Mouse (Mus musculus): Measurements from ENCODE around the gene Olfr1141. TPM values are rescaled to one million over a fixed set of nuclear protein-coding genes. Genes with fewer than 3 reads are reported as not detected.

Gene Olfr1141
- polyA plus RNA-seq (2012; rRNA removed) = not detected in 2 replicates

GRCm38 (mm10) chr2:87753891-87754290 is at the start of gene Olfr1141:
Gene Olfr1141, minus strand, starts transcription at chr2:87753991.
- no peaks in the 10 kb centered on the region for H3K4me1 ChIP-seq (ENCODE audit: control insufficient read depth, insufficient read depth, low read length)
- 91% methylated on average over 1 of the region's 1 CpGs for WGBS
- H3K4me3 ChIP-seq (replicated peaks; ENCODE audit: insufficient read depth, low read depth, low read length) = no peak within 1 kb of the TSS
- no peak within 1 kb of the TSS for H3K27ac ChIP-seq (ENCODE audit: insufficient read depth, low read length)
- no peaks in the 10 kb centered on the region for H3K27me3 ChIP-seq (ENCODE audit: control insufficient read depth, insufficient read depth, low read length)
- no peak for DNase-seq
- TF ChIP-seq POLR2A (IDR thresholded peaks at IDR 0.05; ENCODE audit: borderline replicate concordance, insufficient read depth, low read length) (no peak), CTCF (IDR thresholded peaks at IDR 0.05; ENCODE audit: borderline replicate concordance, insufficient read depth, low read depth, low read length) (no peak)

DNA sequence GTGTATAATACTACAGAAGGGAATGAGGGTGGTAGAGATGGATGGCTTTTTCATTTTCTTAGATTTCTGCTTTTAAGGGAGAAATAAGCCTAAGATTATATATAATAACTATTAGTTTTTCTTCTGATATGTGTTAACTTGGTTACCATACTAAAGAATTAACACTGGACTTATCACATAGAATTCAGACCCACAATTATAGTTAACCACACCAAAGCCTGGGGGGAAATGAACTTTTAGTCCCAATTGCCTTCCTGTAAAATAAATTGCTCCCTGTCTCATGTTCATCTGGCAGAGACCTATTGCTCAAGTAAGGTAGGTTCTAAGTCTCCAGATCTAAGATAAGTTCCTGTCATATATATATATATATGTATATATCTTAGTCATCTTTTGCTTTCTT is 46.5 kb upstream of the Olfr1141 start, which contains the start of gene Olfr1143:
Gene Olfr1143, plus strand, starts transcription at position 301 of the 400 bp plus-strand sequence.
- H3K27ac ChIP-seq (ENCODE audit: insufficient read depth, low read length) = no peak within 1 kb of the TSS
- no peak for DNase-seq
- no peak within 1 kb of the TSS for H3K4me3 ChIP-seq (replicated peaks; ENCODE audit: insufficient read depth, low read depth, low read length)
- TF ChIP-seq POLR2A (IDR thresholded peaks at IDR 0.05; ENCODE audit: borderline replicate concordance, insufficient read depth, low read length) (no peak), CTCF (IDR thresholded peaks at IDR 0.05; ENCODE audit: borderline replicate concordance, insufficient read depth, low read depth, low read length) (no peak)
- no peaks in the 10 kb centered on the region for H3K4me1 ChIP-seq (ENCODE audit: control insufficient read depth, insufficient read depth, low read length)
- H3K27me3 ChIP-seq (ENCODE audit: control insufficient read depth, insufficient read depth, low read length) = no peaks in the 10 kb centered on the region

DNA sequence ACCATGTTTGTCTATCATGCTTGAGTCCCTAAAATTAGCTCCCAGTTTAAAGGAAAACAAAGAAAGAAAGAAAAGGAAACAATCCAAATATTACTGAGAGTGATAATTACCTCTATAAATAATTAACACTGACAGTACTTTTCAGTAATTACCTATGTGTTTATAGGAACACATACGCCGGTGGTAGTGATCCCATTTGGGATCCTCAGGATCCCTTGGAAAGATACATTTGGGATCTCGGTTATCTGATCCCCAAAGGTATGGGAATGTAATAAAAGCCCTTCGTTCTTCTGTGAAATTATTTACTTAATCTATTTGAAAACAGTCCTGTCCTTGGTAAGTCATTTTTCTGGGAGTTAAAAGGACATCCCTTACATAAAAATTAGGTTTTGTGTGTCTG is 25.4 kb upstream of the Olfr1141 start, which contains the start of gene Olfr152:
Gene Olfr152, plus strand, starts transcription at position 301 of the 400 bp plus-strand sequence.
- Histone ChIP-seq H3K4me1 (ENCODE audit: control insufficient read depth, insufficient read depth, low read length) (no peaks in the 10 kb centered on the region), H3K4me3 (replicated peaks; ENCODE audit: insufficient read depth, low read depth, low read length) (no peak within 1 kb of the TSS), H3K27ac (ENCODE audit: insufficient read depth, low read length) (no peak within 1 kb of the TSS), H3K27me3 (ENCODE audit: control insufficient read depth, insufficient read depth, low read length) (no peaks in the 10 kb centered on the region)
- no peak for TF ChIP-seq POLR2A (IDR thresholded peaks at IDR 0.05; ENCODE audit: borderline replicate concordance, insufficient read depth, low read length)
- no peak for TF ChIP-seq CTCF (IDR thresholded peaks at IDR 0.05; ENCODE audit: borderline replicate concordance, insufficient read depth, low read depth, low read length)
- DNase-seq = no peak
- 81% methylated on average over 4 of the region's 4 CpGs for WGBS

DNA sequence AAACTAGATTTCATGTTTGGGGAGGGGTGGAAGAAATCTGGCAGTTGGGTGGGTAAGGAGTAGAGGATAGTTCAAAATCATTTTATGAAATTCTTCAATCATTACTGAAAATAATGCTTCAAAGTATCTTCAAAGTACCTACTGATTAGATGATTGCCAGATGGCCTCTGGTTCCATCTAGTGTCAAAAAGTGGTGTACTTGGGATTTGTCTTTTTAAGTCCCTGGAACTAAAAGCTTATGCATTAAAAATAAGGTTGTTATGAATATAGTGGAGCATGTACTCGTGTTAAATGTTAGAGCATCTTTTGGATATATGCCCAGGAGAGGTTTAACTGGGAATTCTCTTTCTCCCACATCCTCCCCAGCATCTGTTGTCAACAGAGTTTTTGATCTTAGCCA is 22.4 kb upstream of the Olfr1141 start:
- TF ChIP-seq CTCF (IDR thresholded peaks at IDR 0.05; ENCODE audit: borderline replicate concordance, insufficient read depth, low read depth, low read length) = no peak
- TF ChIP-seq POLR2A (IDR thresholded peaks at IDR 0.05; ENCODE audit: borderline replicate concordance, insufficient read depth, low read length) = no peak
- Histone ChIP-seq H3K27ac (ENCODE audit: insufficient read depth, low read length) (no peak overlapping the region), H3K27me3 (ENCODE audit: control insufficient read depth, insufficient read depth, low read length) (no peaks in the 10 kb centered on the region), H3K4me1 (ENCODE audit: control insufficient read depth, insufficient read depth, low read length) (no peaks in the 10 kb centered on the region), H3K4me3 (replicated peaks; ENCODE audit: insufficient read depth, low read depth, low read length) (no peak overlapping the region)
- WGBS = 10% methylated on average over 1 of the region's 1 CpGs
- DNase-seq = no peak

- no peaks in the 10 kb centered on the region for H3K4me1 ChIP-seq (ENCODE audit: control insufficient read depth, insufficient read depth, low read length)
- WGBS = 73% methylated on average over 3 of the region's 3 CpGs
- H3K27me3 ChIP-seq (ENCODE audit: control insufficient read depth, insufficient read depth, low read length) = no peaks in the 10 kb centered on the region
- TF ChIP-seq POLR2A (IDR thresholded peaks at IDR 0.05; ENCODE audit: borderline replicate concordance, insufficient read depth, low read length) = no peak
- TF ChIP-seq CTCF (IDR thresholded peaks at IDR 0.05; ENCODE audit: borderline replicate concordance, insufficient read depth, low read depth, low read length) = no peak
- no peak within 1 kb of the TSS for H3K27ac ChIP-seq (ENCODE audit: insufficient read depth, low read length)
- DNase-seq = no peak
- no peak within 1 kb of the TSS for H3K4me3 ChIP-seq (replicated peaks; ENCODE audit: insufficient read depth, low read depth, low read length)
Measured at GRCm38 (mm10) chr2:87743452-87743851, 10.3 kb downstream of the Olfr1141 start, which contains the start of gene Olfr1140. Gene Olfr1140, plus strand, starts transcription at chr2:87743752.

DNA sequence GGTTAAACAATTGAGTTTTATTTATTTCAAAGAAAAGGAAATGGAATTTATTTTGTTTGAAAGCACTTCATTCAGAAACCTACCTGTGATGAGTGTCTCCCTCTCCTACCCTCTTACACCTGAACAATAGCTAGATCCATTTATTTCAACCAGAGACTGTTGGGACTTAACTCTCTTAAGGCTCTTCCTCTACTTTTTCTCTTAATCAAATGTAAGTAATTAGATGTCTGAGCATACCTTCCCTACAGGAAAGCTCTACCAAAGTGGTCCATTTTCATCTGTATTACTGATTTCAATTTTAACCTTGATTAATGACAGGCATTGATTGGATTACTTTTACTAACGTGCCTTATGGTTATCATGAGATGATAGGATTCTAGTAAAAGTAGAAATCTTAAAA is 13.9 kb downstream of the Olfr1141 start, which contains the start of gene Olfr1138:
Gene Olfr1138, minus strand, starts transcription at position 101 of the 400 bp plus-strand sequence.
- no peaks in the 10 kb centered on the region for H3K4me1 ChIP-seq (ENCODE audit: control insufficient read depth, insufficient read depth, low read length)
- H3K27me3 ChIP-seq (ENCODE audit: control insufficient read depth, insufficient read depth, low read length) = no peaks in the 10 kb centered on the region
- no peak within 1 kb of the TSS for H3K4me3 ChIP-seq (replicated peaks; ENCODE audit: insufficient read depth, low read depth, low read length)
- TF ChIP-seq CTCF (IDR thresholded peaks at IDR 0.05; ENCODE audit: borderline replicate concordance, insufficient read depth, low read depth, low read length) (no peak), POLR2A (IDR thresholded peaks at IDR 0.05; ENCODE audit: borderline replicate concordance, insufficient read depth, low read length) (no peak)
- no peak for DNase-seq
- 76% methylated on average over 1 of the region's 1 CpGs for WGBS
- H3K27ac ChIP-seq (ENCODE audit: insufficient read depth, low read length) = no peak within 1 kb of the TSS

GRCm38 (mm10) chr2:87713079-87713478 is 40.7 kb downstream of the Olfr1141 start, which contains the start of gene Olfr1137:
Gene Olfr1137, minus strand, starts transcription at chr2:87713179.
- H3K27me3 ChIP-seq (ENCODE audit: control insufficient read depth, insufficient read depth, low read length) = no peaks in the 10 kb centered on the region
- no peak within 1 kb of the TSS for H3K4me3 ChIP-seq (replicated peaks; ENCODE audit: insufficient read depth, low read depth, low read length)
- H3K27ac ChIP-seq (ENCODE audit: insufficient read depth, low read length) = no peak within 1 kb of the TSS
- H3K4me1 ChIP-seq (ENCODE audit: control insufficient read depth, insufficient read depth, low read length) = no peaks in the 10 kb centered on the region
- TF ChIP-seq CTCF (IDR thresholded peaks at IDR 0.05; ENCODE audit: borderline replicate concordance, insufficient read depth, low read depth, low read length) (no peak), POLR2A (IDR thresholded peaks at IDR 0.05; ENCODE audit: borderline replicate concordance, insufficient read depth, low read length) (no peak)
- no peak for DNase-seq

Other genes with a start within 250 kb of the Olfr1141 start
- gene Pramel6, start 247.4 kb downstream of the Olfr1141 start, polyA plus RNA-seq (2012; rRNA removed) = not detected in 2 replicates
- gene Olfr153, start 222.2 kb downstream of the Olfr1141 start, polyA plus RNA-seq (2012; rRNA removed) = 0.08 TPM in 1 of 2 replicates, not detected in the other
- gene Olfr1128, start 208.4 kb downstream of the Olfr1141 start, polyA plus RNA-seq (2012; rRNA removed) = not detected in 2 replicates
- not detected in 2 replicates for gene Olfr1129, start 180.1 kb downstream of the Olfr1141 start, polyA plus RNA-seq (2012; rRNA removed)
- gene Olfr1130, start 147.8 kb downstream of the Olfr1141 start, polyA plus RNA-seq (2012; rRNA removed) = not detected in 2 replicates
- not detected in 2 replicates for gene Olfr1131, start 126.9 kb downstream of the Olfr1141 start, polyA plus RNA-seq (2012; rRNA removed)
- not detected in 2 replicates for gene Olfr1132, start 116.5 kb downstream of the Olfr1141 start, polyA plus RNA-seq (2012; rRNA removed)
- not detected in 2 replicates for gene Olfr1133, start 106.6 kb downstream of the Olfr1141 start, polyA plus RNA-seq (2012; rRNA removed)
- not detected in 2 replicates for gene Olfr1134, start 95.5 kb downstream of the Olfr1141 start, polyA plus RNA-seq (2012; rRNA removed)
- not detected in 2 replicates for gene Olfr1135, start 80.3 kb downstream of the Olfr1141 start, polyA plus RNA-seq (2012; rRNA removed)
- gene Olfr1136, start 60.0 kb downstream of the Olfr1141 start, polyA plus RNA-seq (2012; rRNA removed) = not detected in 2 replicates
- not detected in 2 replicates for gene Olfr1137, start 40.8 kb downstream of the Olfr1141 start, polyA plus RNA-seq (2012; rRNA removed)
- not detected in 2 replicates for gene Olfr1138, start 14.0 kb downstream of the Olfr1141 start, polyA plus RNA-seq (2012; rRNA removed)
- not detected in 2 replicates for gene Olfr1140, start 10.2 kb downstream of the Olfr1141 start, polyA plus RNA-seq (2012; rRNA removed)
- not detected in 2 replicates for gene Olfr152, start 25.5 kb upstream of the Olfr1141 start, polyA plus RNA-seq (2012; rRNA removed)
- gene Olfr1143, start 46.6 kb upstream of the Olfr1141 start, polyA plus RNA-seq (2012; rRNA removed) = not detected in 2 replicates
- not detected in 2 replicates for gene Olfr1145, start 55.8 kb upstream of the Olfr1141 start, polyA plus RNA-seq (2012; rRNA removed)
- not detected in 2 replicates for gene Olfr1148, start 76.5 kb upstream of the Olfr1141 start, polyA plus RNA-seq (2012; rRNA removed)
- gene Olfr1150-ps1, start 90.0 kb upstream of the Olfr1141 start, polyA plus RNA-seq (2012; rRNA removed) = not detected in 2 replicates
- not detected in 2 replicates for gene Olfr1151, start 101.9 kb upstream of the Olfr1141 start, polyA plus RNA-seq (2012; rRNA removed)
- not detected in 2 replicates for gene Olfr1152, start 112.5 kb upstream of the Olfr1141 start, polyA plus RNA-seq (2012; rRNA removed)
- gene Olfr1153, start 141.0 kb upstream of the Olfr1141 start, polyA plus RNA-seq (2012; rRNA removed) = not detected in 2 replicates
- not detected in 2 replicates for gene Olfr1154, start 151.2 kb upstream of the Olfr1141 start, polyA plus RNA-seq (2012; rRNA removed)
- not detected in 2 replicates for gene Olfr1155, start 191.1 kb upstream of the Olfr1141 start, polyA plus RNA-seq (2012; rRNA removed)
- gene Olfr1156, start 199.1 kb upstream of the Olfr1141 start, polyA plus RNA-seq (2012; rRNA removed) = not detected in 2 replicates
- gene Olfr1157, start 214.3 kb upstream of the Olfr1141 start, polyA plus RNA-seq (2012; rRNA removed) = not detected in 2 replicates
- gene Olfr74, start 220.7 kb upstream of the Olfr1141 start, polyA plus RNA-seq (2012; rRNA removed) = not detected in 2 replicates
- not detected in 2 replicates for gene Olfr1158, start 236.1 kb upstream of the Olfr1141 start, polyA plus RNA-seq (2012; rRNA removed)

All from cerebellum, adult 2 months (tissue).